Mouse (Mus musculus) hindbrain, embryonic 10.5 days (tissue): ENCODE data around the gene Ncbp3. TPM values are rescaled to one million over a fixed set of nuclear protein-coding genes. Genes with fewer than 3 reads are reported as not detected.
"Not testable (repeated sequence)": the region's sequence is repeated elsewhere in the genome, so short reads cannot be mapped to it uniquely, and the experiment has no call there.

Experiments
- DNase-seq: peaks from one replicate; pipeline ENCODE4 v3.0.0-alpha.2; 2017; ENCODE audit warnings: low spot score
- H3K27ac ChIP-seq: fragments of 300-500 bp; sonication (generic); 2 replicates; pipeline ENCODE4 v1.5.1; 2016; ENCODE audit warnings: mild to moderate bottlenecking, moderate library complexity
- H3K27me3 ChIP-seq: fragments of 300-500 bp; sonication (generic); 2 replicates; pipeline ENCODE4 v1.6.1; 2016; ENCODE audit warnings: mild to moderate bottlenecking; ENCODE audit not compliant: poor library complexity, insufficient read depth, severe bottlenecking
- H3K36me3 ChIP-seq: fragments of 300-500 bp; sonication (generic); 2 replicates; pipeline ENCODE4 v1.6.1; 2016; ENCODE audit warnings: mild to moderate bottlenecking, moderate library complexity
- H3K4me1 ChIP-seq: fragments of 300-500 bp; sonication (generic); replicated peaks from 2 replicates; pipeline ENCODE4 v1.6.1; 2016; ENCODE audit warnings: mild to moderate bottlenecking
- H3K4me3 ChIP-seq: fragments of 300-500 bp; sonication (generic); 2 replicates; pipeline ENCODE4 v1.5.1; 2016; ENCODE audit warnings: mild to moderate bottlenecking, moderate library complexity
- H3K9me3 ChIP-seq: fragments of 300-500 bp; sonication (generic); 2 replicates; pipeline ENCODE4 v1.6.1; 2016; ENCODE audit warnings: mild to moderate bottlenecking, moderate library complexity
- WGBS: fragments of 180-500 bp; shearing (Covaris S2); methylation state at CpG from one replicate; pipeline ENCODE4 v1.1.7; 2016; 5-methylcytosine and 5-hydroxymethylcytosine counted together
- polyA plus RNA-seq: library from polyadenylated mRNA; unstranded; fragments of >200 nt; fragmentation: Nextera tagmentation; extraction: Ambion mirVana; gene quantifications from 2 replicates; pipeline ENCODE4 v1.2.1, GENCODE M21; 2016

Gene Ncbp3
- polyA plus RNA-seq, 1 experiment from 2014 or later: 10.5 TPM

GRCm38 (mm10) chr11:73099976-73100750 lies 52.6 kb downstream of the Ncbp3 start:
- WGBS: 73% methylated on average over 14 of the region's 14 CpGs
- DNase-seq: no peak

GRCm38 (mm10) chr11:73101308-73101707 lies 53.7 kb downstream of the Ncbp3 start:
- Histone ChIP-seq H3K9me3 (no peaks in the 10 kb centered on the region), H3K4me3 (no peak overlapping the region), H3K4me1 (no peaks in the 10 kb centered on the region), H3K27ac (no peak overlapping the region), H3K27me3 (no peaks in the 10 kb centered on the region), H3K36me3 (no peaks in the 10 kb centered on the region)
- 82% methylated on average over 4 of the region's 4 CpGs for WGBS
- no peak for DNase-seq

More at GRCm38 (mm10) chr11:73099976-73100750, 52.6 kb downstream of the Ncbp3 start:
- Histone ChIP-seq H3K4me3 (no peak overlapping the region), H3K36me3 (no peaks in the 10 kb centered on the region), H3K9me3 (no peaks in the 10 kb centered on the region), H3K27me3 (no peaks in the 10 kb centered on the region), H3K4me1 (no peaks in the 10 kb centered on the region), H3K27ac (no peak overlapping the region)

GRCm38 (mm10) chr11:73105246-73105645 lies 57.7 kb downstream of the Ncbp3 start:
- Histone ChIP-seq H3K4me3 (no peak overlapping the region), H3K4me1 (no peaks in the 10 kb centered on the region), H3K27ac (no peak overlapping the region), H3K36me3 (no peaks in the 10 kb centered on the region), H3K9me3 (no peaks in the 10 kb centered on the region), H3K27me3 (no peaks in the 10 kb centered on the region)
- WGBS: 78% methylated on average over 2 of the region's 3 CpGs
- DNase-seq: no peak

GRCm38 (mm10) chr11:73107358-73107757 lies 59.8 kb downstream of the Ncbp3 start:
- H3K9me3 ChIP-seq, H3K27me3 ChIP-seq, H3K4me3 ChIP-seq, H3K36me3 ChIP-seq, H3K4me1 ChIP-seq, H3K27ac ChIP-seq, DNase-seq: not testable (repeated sequence)
- 40% methylated on average over 3 of the region's 3 CpGs for WGBS

GRCm38 (mm10) chr11:73108195-73108897 lies 60.8 kb downstream of the Ncbp3 start:
- Histone ChIP-seq H3K27me3 (no peaks in the 10 kb centered on the region), H3K9me3 (no peaks in the 10 kb centered on the region), H3K4me3 (no peak overlapping the region), H3K27ac (no peak overlapping the region), H3K4me1 (no peaks in the 10 kb centered on the region), H3K36me3 (no peaks in the 10 kb centered on the region)
- 77% methylated on average over 5 of the region's 5 CpGs for WGBS
- no peak for DNase-seq

- Histone ChIP-seq H3K4me3 (no peak overlapping the region), H3K36me3 (no peaks in the 10 kb centered on the region), H3K9me3 (no peaks in the 10 kb centered on the region), H3K27ac (no peak overlapping the region), H3K4me1 (no peaks in the 10 kb centered on the region), H3K27me3 (no peaks in the 10 kb centered on the region)
- 82% methylated on average over 14 of the region's 14 CpGs for WGBS
- DNase-seq: no peak
Measured at GRCm38 (mm10) chr11:73108898-73109625, 61.5 kb downstream of the Ncbp3 start.

GRCm38 (mm10) chr11:73109941-73110340 lies 62.4 kb downstream of the Ncbp3 start:
- H3K9me3 ChIP-seq: no peaks in the 10 kb centered on the region
- WGBS: 85% methylated on average over 3 of the region's 3 CpGs
- H3K4me3 ChIP-seq: no peak overlapping the region
- no peak for DNase-seq
- H3K36me3 ChIP-seq: no peaks in the 10 kb centered on the region
- H3K4me1 ChIP-seq: no peaks in the 10 kb centered on the region
- no peak overlapping the region for H3K27ac ChIP-seq
- no peaks in the 10 kb centered on the region for H3K27me3 ChIP-seq

- H3K4me3 ChIP-seq: no peak overlapping the region
- DNase-seq: no peak
- WGBS: 60% methylated on average over 6 of the region's 6 CpGs
- no peaks in the 10 kb centered on the region for H3K4me1 ChIP-seq
- no peak overlapping the region for H3K27ac ChIP-seq
- no peaks in the 10 kb centered on the region for H3K27me3 ChIP-seq
- no peaks in the 10 kb centered on the region for H3K36me3 ChIP-seq
- H3K9me3 ChIP-seq: no peaks in the 10 kb centered on the region
Measured at GRCm38 (mm10) chr11:73111414-73111813, 63.8 kb downstream of the Ncbp3 start.

- Histone ChIP-seq H3K36me3 (peaks cover 78% of the 10 kb centered on the region), H3K9me3 (no peaks in the 10 kb centered on the region), H3K27me3 (no peaks in the 10 kb centered on the region), H3K4me3 (no peak overlapping the region), H3K27ac (no peak overlapping the region), H3K4me1 (no peaks in the 10 kb centered on the region)
- WGBS: 93% methylated on average over 6 of the region's 6 CpGs
- no peak for DNase-seq
Measured at GRCm38 (mm10) chr11:73126495-73126894, 78.9 kb downstream of the Ncbp3 start.

- no peaks in the 10 kb centered on the region for H3K27me3 ChIP-seq
- H3K36me3 ChIP-seq: peaks cover 91% of the 10 kb centered on the region
- peaks cover 20% of the 10 kb centered on the region for H3K9me3 ChIP-seq
- H3K4me1 ChIP-seq: peaks cover 21% of the 10 kb centered on the region
- H3K4me3 ChIP-seq: no peak overlapping the region
- DNase-seq: no peak
- no peak overlapping the region for H3K27ac ChIP-seq
- 85% methylated on average over 7 of the region's 7 CpGs for WGBS
Measured at GRCm38 (mm10) chr11:73131020-73131419, 83.4 kb downstream of the Ncbp3 start.

- peaks cover 39% of the 10 kb centered on the region for H3K4me1 ChIP-seq
- H3K27ac ChIP-seq: no peak overlapping the region
- H3K9me3 ChIP-seq: peaks cover 25% of the 10 kb centered on the region
- peaks cover 78% of the 10 kb centered on the region for H3K36me3 ChIP-seq
- 95% methylated on average over 6 of the region's 6 CpGs for WGBS
- no peaks in the 10 kb centered on the region for H3K27me3 ChIP-seq
- DNase-seq: no peak
- no peak overlapping the region for H3K4me3 ChIP-seq
Measured at GRCm38 (mm10) chr11:73132999-73133398, 85.4 kb downstream of the Ncbp3 start.

GRCm38 (mm10) chr11:73134222-73134621 lies 86.6 kb downstream of the Ncbp3 start:
- 89% methylated on average over 5 of the region's 5 CpGs for WGBS

GRCm38 (mm10) chr11:73136587-73136986 lies 89.0 kb downstream of the Ncbp3 start:
- DNase-seq: no peak
- H3K27ac ChIP-seq: no peak overlapping the region
- peaks cover 25% of the 10 kb centered on the region for H3K9me3 ChIP-seq
- peaks cover 44% of the 10 kb centered on the region for H3K4me1 ChIP-seq
- H3K36me3 ChIP-seq: peaks cover 49% of the 10 kb centered on the region
- no peaks in the 10 kb centered on the region for H3K27me3 ChIP-seq
- 95% methylated on average over 6 of the region's 6 CpGs for WGBS
- H3K4me3 ChIP-seq: peak overlapping the region; percentile 86

More at GRCm38 (mm10) chr11:73134222-73134621, 86.6 kb downstream of the Ncbp3 start:
- Histone ChIP-seq H3K36me3 (peaks cover 73% of the 10 kb centered on the region), H3K4me1 (peaks cover 44% of the 10 kb centered on the region), H3K4me3 (peak overlapping the region; percentile 86), H3K27me3 (no peaks in the 10 kb centered on the region), H3K27ac (no peak overlapping the region), H3K9me3 (peaks cover 25% of the 10 kb centered on the region)
- no peak for DNase-seq
